Comparison of ENCODE assay signal across 9 mouse cellular contexts in genomic region chr5:114897374-114897793, GRCm38 (mm10). TPM values are rescaled to one million over a fixed set of nuclear protein-coding genes. Genes with fewer than 3 reads are reported as not detected.
DNase-seq lines count a peak whose midpoint lies in the region; ATAC-seq and TF ChIP-seq lines count a peak whose summit lies in the region.
"Had no signal": no experiment of that assay in that cellular context is flagged by ENCODE, and none has a peak within 500 bp of the region (broad histone marks: within the 10 kb centered on the region; RNA-seq: fewer than 3 reads in every experiment).

No protein-coding gene starts in this region.

- H3K4me3 ChIP-seq in forebrain, embryonic 12.5 days (replicated peaks): no peak overlapping the region
- no peak overlapping the region for H3K4me3 ChIP-seq in forebrain, embryonic 14.5 days (ENCODE audit: low read depth, low read length)
- H3K4me3 ChIP-seq in heart, postnatal 0 days (ENCODE audit: low read depth, low read length): peak overlapping the region; percentile 42
- peak overlapping the region; percentile 91 for H3K4me3 ChIP-seq in megakaryocyte, embryonic 14.5 days (replicated peaks)

- WGBS in forebrain, embryonic 12.5 days: 13% methylated on average over 7 of the region's 7 CpGs
- 13% methylated on average over 7 of the region's 7 CpGs for WGBS in forebrain, embryonic 14.5 days
- 7% methylated on average over 7 of the region's 7 CpGs for WGBS in heart, postnatal 0 days

- intact Hi-C loops in left cerebral cortex, postnatal 36 days (cut with DNase I): no loop called here

- H3K9me3 ChIP-seq in forebrain, embryonic 12.5 days: no peaks in the 10 kb centered on the region
- no peaks in the 10 kb centered on the region for H3K9me3 ChIP-seq in forebrain, embryonic 14.5 days (replicated peaks; ENCODE audit: control insufficient read depth, low read length)
- H3K9me3 ChIP-seq in heart, postnatal 0 days (replicated peaks; ENCODE audit: control insufficient read depth, low read length): no peaks in the 10 kb centered on the region
- H3K9me3 ChIP-seq in megakaryocyte, embryonic 14.5 days: no peaks in the 10 kb centered on the region
- H3K9me3 ChIP-seq: G1E had no signal

- H3K9ac ChIP-seq in forebrain, embryonic 12.5 days: no peak overlapping the region
- no peak overlapping the region for H3K9ac ChIP-seq in forebrain, embryonic 14.5 days (ENCODE audit: low read length)
- peak overlapping the region; percentile 37; the same call in 1 of the 2 replicates for H3K9ac ChIP-seq in heart, postnatal 0 days (replicated peaks; ENCODE audit: low read depth, low read length)

- H3K27ac ChIP-seq in forebrain, embryonic 12.5 days: no peak overlapping the region
- H3K27ac ChIP-seq in forebrain, embryonic 14.5 days (ENCODE audit: low read depth, low read length): no peak overlapping the region
- peak overlapping the region; percentile 54 for H3K27ac ChIP-seq in heart, postnatal 0 days (ENCODE audit: low read depth)

- no peaks in the 10 kb centered on the region for H3K27me3 ChIP-seq in forebrain, embryonic 12.5 days
- H3K27me3 ChIP-seq in forebrain, embryonic 14.5 days (replicated peaks; ENCODE audit: control insufficient read depth, insufficient read depth, low read length): no peaks in the 10 kb centered on the region
- 0 out of 2 replicates have a peak, but pooled peaks cover 3% of the 10 kb centered on the region for H3K27me3 ChIP-seq in heart, postnatal 0 days (ENCODE audit: control insufficient read depth, insufficient read depth, low read length)
- peaks cover 19% of the 10 kb centered on the region for H3K27me3 ChIP-seq in megakaryocyte, embryonic 14.5 days (replicated peaks)

- TF ChIP-seq CTCF in heart, postnatal 0 days (IDR thresholded peaks at IDR 0.05; ENCODE audit: low read depth): no peak

- 0 out of 2 replicates have a peak overlapping the region, but pooled peaks have one; percentile 2 for H3K4me2 ChIP-seq in forebrain, embryonic 12.5 days
- H3K4me2 ChIP-seq in forebrain, embryonic 14.5 days (ENCODE audit: low read length): no peak overlapping the region
- H3K4me2 ChIP-seq in heart, postnatal 0 days (ENCODE audit: low read depth, low read length): peak overlapping the region; percentile 56

- no peaks in the 10 kb centered on the region for H3K36me3 ChIP-seq in forebrain, embryonic 12.5 days (replicated peaks)
- H3K36me3 ChIP-seq in forebrain, embryonic 14.5 days (ENCODE audit: control insufficient read depth, insufficient read depth, low read length): no peaks in the 10 kb centered on the region
- H3K36me3 ChIP-seq in heart, postnatal 0 days (replicated peaks; ENCODE audit: control insufficient read depth, insufficient read depth, low read length): no peaks in the 10 kb centered on the region
- no peaks in the 10 kb centered on the region for H3K36me3 ChIP-seq in megakaryocyte, embryonic 14.5 days (replicated peaks; ENCODE audit: low read length)
- H3K36me3 ChIP-seq: G1E had no signal

- TF ChIP-seq EP300 in heart, postnatal 0 days (IDR thresholded peaks at IDR 0.05; ENCODE audit: low read depth): no peak

- no peak for ATAC-seq in forebrain, embryonic 12.5 days (ENCODE audit: low FRiP score)
- no peak for ATAC-seq in forebrain, embryonic 14.5 days
- peak; percentile 67 for ATAC-seq in heart, postnatal 0 days (ENCODE audit: insufficient read depth, low read depth)

- H3K4me1 ChIP-seq in forebrain, embryonic 12.5 days: peaks cover 9% of the 10 kb centered on the region
- H3K4me1 ChIP-seq in forebrain, embryonic 14.5 days (ENCODE audit: control insufficient read depth, insufficient read depth, low read length): no peaks in the 10 kb centered on the region
- H3K4me1 ChIP-seq in heart, postnatal 0 days (ENCODE audit: control insufficient read depth, insufficient read depth): no peaks in the 10 kb centered on the region
- peaks cover 18% of the 10 kb centered on the region for H3K4me1 ChIP-seq in megakaryocyte, embryonic 14.5 days

- no peak for DNase-seq in forebrain, embryonic 14.5 days (ENCODE audit: low spot score)
- peak; percentile 18 for DNase-seq in brain, adult 2 months (ENCODE audit: low read depth, low spot score)
- peak; percentile 64 for DNase-seq in heart, postnatal 0 days (ENCODE audit: low spot score)
- DNase-seq in kidney, postnatal 25 days: peak; percentile 55 to 80
- no peak for DNase-seq in layer of hippocampus, adult 18-20 months (ENCODE audit: low spot score in 2 of 2)
- DNase-seq in left cerebral cortex, postnatal 36 days (ENCODE audit: low spot score in 2 of 2): no peak

RNA-seq across cellular contexts. Expression of gene Oasl2, which starts 0.6 kb away (rescaled TPM):
- polyA plus RNA-seq in forebrain, embryonic 12.5 days (2016; fragmentation: Nextera tagmentation; extraction: Ambion mirVana): 1.9 and 2.4 TPM in 2 replicates
- 2.3 and 2.6 TPM in 2 replicates for polyA plus RNA-seq in forebrain, embryonic 14.5 days (2014; fragmentation: Nextera tagmentation; extraction: Ambion mirVana)
- 11.4 and 14.9 TPM in 2 replicates for total RNA-seq in heart, postnatal 0 days (2014; rRNA removed; ENCODE audit: low replicate concordance)
- polyA plus RNA-seq in heart, postnatal 0 days (2015; fragmentation: Nextera tagmentation; extraction: Ambion mirVana): 6.5 and 9.2 TPM in 2 replicates
- polyA plus RNA-seq in megakaryocyte, embryonic 14.5 days (2012; ENCODE audit: insufficient read depth, low replicate concordance): 8.6 TPM in 1 of 2 replicates, not detected in the other
- total RNA-seq in layer of hippocampus, adult 18-20 months (2021): 1 to 10 TPM; 1.6 to 2.8 TPM
- total RNA-seq in left cerebral cortex, postnatal 36 days (2021): 1 to 10 TPM; 1.2 to 3.3 TPM
- polyA plus RNA-seq: G1E had no signal

RNA-seq across cellular contexts. Expression of gene Oasl1, which starts 25.7 kb away (rescaled TPM):
- polyA plus RNA-seq in forebrain, embryonic 12.5 days (2016; fragmentation: Nextera tagmentation; extraction: Ambion mirVana): 0.26 TPM in 1 of 2 replicates, not detected in the other
- polyA plus RNA-seq in forebrain, embryonic 14.5 days (2014; fragmentation: Nextera tagmentation; extraction: Ambion mirVana): 0.10 and 0.28 TPM in 2 replicates
- total RNA-seq in heart, postnatal 0 days (2014; rRNA removed; ENCODE audit: low replicate concordance): 5.6 and 9.4 TPM in 2 replicates
- 0.68 and 0.69 TPM in 2 replicates for polyA plus RNA-seq in heart, postnatal 0 days (2015; fragmentation: Nextera tagmentation; extraction: Ambion mirVana)
- polyA plus RNA-seq in megakaryocyte, embryonic 14.5 days (2012; ENCODE audit: insufficient read depth, low replicate concordance): 6.4 TPM in 1 of 2 replicates, not detected in the other
- not detected for total RNA-seq in layer of hippocampus, adult 18-20 months (2021)
- total RNA-seq in left cerebral cortex, postnatal 36 days (2021): not detected

RNA-seq across cellular contexts. Expression of gene Gm9936, which starts 38.9 kb away (rescaled TPM):
- 0.54 and 0.61 TPM in 2 replicates for polyA plus RNA-seq in forebrain, embryonic 12.5 days (2016; fragmentation: Nextera tagmentation; extraction: Ambion mirVana)
- 1.8 and 2.4 TPM in 2 replicates for polyA plus RNA-seq in forebrain, embryonic 14.5 days (2014; fragmentation: Nextera tagmentation; extraction: Ambion mirVana)
- total RNA-seq in heart, postnatal 0 days (2014; rRNA removed; ENCODE audit: low replicate concordance): not detected in 2 replicates
- not detected in 2 replicates for polyA plus RNA-seq in heart, postnatal 0 days (2015; fragmentation: Nextera tagmentation; extraction: Ambion mirVana)
- polyA plus RNA-seq in megakaryocyte, embryonic 14.5 days (2012; ENCODE audit: insufficient read depth, low replicate concordance): not detected in 2 replicates
- under 1 TPM; 0.37 to 0.63 TPM for total RNA-seq in layer of hippocampus, adult 18-20 months (2021)
- total RNA-seq in left cerebral cortex, postnatal 36 days (2021): 1 to 10 TPM in 1 of 2 experiments, under 1 TPM in 1; 1.00 to 1.0 TPM
- polyA plus RNA-seq: G1E had no signal

RNA-seq across cellular contexts. Expression of gene 4930519G04Rik, which starts 43.9 kb away (rescaled TPM):
- polyA plus RNA-seq in forebrain, embryonic 12.5 days (2016; fragmentation: Nextera tagmentation; extraction: Ambion mirVana): not detected in 2 replicates
- not detected in 2 replicates for polyA plus RNA-seq in forebrain, embryonic 14.5 days (2014; fragmentation: Nextera tagmentation; extraction: Ambion mirVana)
- not detected in 2 replicates for total RNA-seq in heart, postnatal 0 days (2014; rRNA removed; ENCODE audit: low replicate concordance)
- polyA plus RNA-seq in heart, postnatal 0 days (2015; fragmentation: Nextera tagmentation; extraction: Ambion mirVana): not detected in 2 replicates
- polyA plus RNA-seq in megakaryocyte, embryonic 14.5 days (2012; ENCODE audit: insufficient read depth, low replicate concordance): 0.20 TPM in 1 of 2 replicates, not detected in the other
- not detected for total RNA-seq in layer of hippocampus, adult 18-20 months (2021)
- not detected for total RNA-seq in left cerebral cortex, postnatal 36 days (2021)
- total RNA-seq: G1E had no signal
- polyA plus RNA-seq: G1E had no signal

RNA-seq across cellular contexts. Expression of gene 2210016L21Rik, which starts 44.6 kb away (rescaled TPM):
- polyA plus RNA-seq in forebrain, embryonic 12.5 days (2016; fragmentation: Nextera tagmentation; extraction: Ambion mirVana): 57.9 and 61.0 TPM in 2 replicates
- 90.5 and 95.3 TPM in 2 replicates for polyA plus RNA-seq in forebrain, embryonic 14.5 days (2014; fragmentation: Nextera tagmentation; extraction: Ambion mirVana)
- 7.3 and 16.0 TPM in 2 replicates for total RNA-seq in heart, postnatal 0 days (2014; rRNA removed; ENCODE audit: low replicate concordance)
- 32.2 and 32.6 TPM in 2 replicates for polyA plus RNA-seq in heart, postnatal 0 days (2015; fragmentation: Nextera tagmentation; extraction: Ambion mirVana)
- polyA plus RNA-seq in megakaryocyte, embryonic 14.5 days (2012; ENCODE audit: insufficient read depth, low replicate concordance): 16.4 and 35.8 TPM in 2 replicates
- total RNA-seq in layer of hippocampus, adult 18-20 months (2021): 100 to 1,000 TPM; 228 to 232 TPM
- total RNA-seq in left cerebral cortex, postnatal 36 days (2021): 100 to 1,000 TPM; 203 to 243 TPM

Comparison
In these comparisons a context has a peak if more than half of its experiments do, and no peak if none do; other contexts are left out.
1. H3K4me3 ChIP-seq: peak in heart, postnatal 0 days (single experiment) and megakaryocyte, embryonic 14.5 days (single experiment); none in forebrain, embryonic 12.5 days (single experiment) and forebrain, embryonic 14.5 days (single experiment).
2. DNase-seq: peak in brain, adult 2 months (single experiment), heart, postnatal 0 days (single experiment) and kidney, postnatal 25 days (2 of 2); none in forebrain, embryonic 14.5 days (single experiment), layer of hippocampus, adult 18-20 months (0 of 2) and left cerebral cortex, postnatal 36 days (0 of 2).